Mouse (Mus musculus) left cerebral cortex, postnatal 25 days (tissue): Measurements from ENCODE around the gene Kif14. TPM values are rescaled to one million over a fixed set of nuclear protein-coding genes. Genes with fewer than 3 reads are reported as not detected.
"Not testable (repeated sequence)": the region's sequence is repeated elsewhere in the genome, so short reads cannot be mapped to it uniquely, and the experiment has no call there.

Experiments
- DNase-seq, 2 experiments: peaks; one replicate each; pipeline ENCODE4 v3.0.0; 2022; ENCODE audit warnings: low spot score in 2 of 2, mixed read lengths in 1 of 2
- intact Hi-C: fragments of 180-260 bp; cut with DNase I; formaldehyde crosslinking; loops from one replicate; pipeline ENCODE4 v1.15.1; 2025
- total RNA-seq, 2 experiments: library from RNA; stranded (reverse); gene quantifications; 2 replicates each; pipeline ENCODE4 v1.2.3; 2021

Gene Kif14
- total RNA-seq, 2 experiments from 2014 or later: 0.09 to 0.25 TPM

- intact Hi-C loops: no loop called here
- no peak for DNase-seq
These were observed 77.8 kb downstream of the Kif14 start for GRCm38 (mm10) chr1:136543920-136544319.

GRCm38 (mm10) chr1:136547068-136547467 lies 80.9 kb downstream of the Kif14 start:
- no peak for DNase-seq
- intact Hi-C loops: no loop called here

- intact Hi-C loops: loop anchor here (2.0 to 10.0 kb wide), 5 partner anchors 72 to 1495 kb away; partner anchors contain the start of gene Zfp281
- no peak for DNase-seq
These were observed 84.1 kb downstream of the Kif14 start for GRCm38 (mm10) chr1:136550285-136550684.

GRCm38 (mm10) chr1:136550851-136551540 lies 84.9 kb downstream of the Kif14 start:
- peak; percentile 88 to 93 for DNase-seq
- intact Hi-C loops: loop anchor here (2.0 to 10.0 kb wide), 5 partner anchors 71 to 1494 kb away; partner anchors contain the start of gene Zfp281

GRCm38 (mm10) chr1:136554686-136555085 lies 88.5 kb downstream of the Kif14 start:
- intact Hi-C loops: loop anchor here (5.0 to 10.0 kb wide), 4 partner anchors 68 to 1490 kb away; partner anchors contain the start of gene Zfp281
- DNase-seq: no peak

- DNase-seq: no peak
- intact Hi-C loops: loop anchor here (10.0 kb wide), 3 partner anchors 399 to 1489 kb away; no protein-coding TSS in a partner anchor
These were observed 89.7 kb downstream of the Kif14 start for GRCm38 (mm10) chr1:136555892-136556291.

- not testable (repeated sequence) for DNase-seq
- intact Hi-C loops: loop anchor here (10.0 kb wide), 3 partner anchors 398 to 1488 kb away; no protein-coding TSS in a partner anchor
These were observed 90.5 kb downstream of the Kif14 start for GRCm38 (mm10) chr1:136556643-136557042.

- intact Hi-C loops: loop anchor here (10.0 kb wide), 3 partner anchors 397 to 1487 kb away; no protein-coding TSS in a partner anchor
- DNase-seq: no peak
These were observed 91.3 kb downstream of the Kif14 start for GRCm38 (mm10) chr1:136557436-136557835.

- DNase-seq: no peak
- intact Hi-C loops: loop anchor here (10.0 kb wide), 3 partner anchors 396 to 1486 kb away; no protein-coding TSS in a partner anchor
These were observed 92.6 kb downstream of the Kif14 start for GRCm38 (mm10) chr1:136558762-136559161.

- no peak for DNase-seq
- intact Hi-C loops: loop anchor here (10.0 kb wide), 3 partner anchors 396 to 1486 kb away; no protein-coding TSS in a partner anchor
These were observed 93.1 kb downstream of the Kif14 start for GRCm38 (mm10) chr1:136559284-136559683.

- intact Hi-C loops: loop anchor here (10.0 kb wide), 3 partner anchors 395 to 1485 kb away; no protein-coding TSS in a partner anchor
- DNase-seq: no peak
These were observed 93.6 kb downstream of the Kif14 start for GRCm38 (mm10) chr1:136559774-136560173.

GRCm38 (mm10) chr1:136561823-136562222 lies 95.7 kb downstream of the Kif14 start:
- intact Hi-C loops: no loop called here
- no peak for DNase-seq

- intact Hi-C loops: no loop called here
- no peak for DNase-seq
These were observed 97.0 kb downstream of the Kif14 start for GRCm38 (mm10) chr1:136563149-136563548.

GRCm38 (mm10) chr1:136564963-136565362 lies 98.8 kb downstream of the Kif14 start:
- intact Hi-C loops: no loop called here
- no peak for DNase-seq

- intact Hi-C loops: no loop called here
These were observed 100.2 kb downstream of the Kif14 start for GRCm38 (mm10) chr1:136566386-136566785.

GRCm38 (mm10) chr1:136567641-136568040 lies 101.5 kb downstream of the Kif14 start:
- DNase-seq: no peak
- intact Hi-C loops: no loop called here

More at GRCm38 (mm10) chr1:136566386-136566785, 100.2 kb downstream of the Kif14 start:
- DNase-seq: no peak

- intact Hi-C loops: no loop called here
- DNase-seq: no peak
These were observed 102.6 kb downstream of the Kif14 start for GRCm38 (mm10) chr1:136568738-136569194.

- intact Hi-C loops: no loop called here
- no peak for DNase-seq
These were observed 103.1 kb downstream of the Kif14 start for GRCm38 (mm10) chr1:136569206-136569605.

- DNase-seq: no peak
- intact Hi-C loops: no loop called here
These were observed 103.6 kb downstream of the Kif14 start for GRCm38 (mm10) chr1:136569626-136570297.

GRCm38 (mm10) chr1:136570298-136570653 lies 104.1 kb downstream of the Kif14 start:
- no peak for DNase-seq
- intact Hi-C loops: no loop called here
